Mouse (Mus musculus) heart, adult 10 weeks (tissue): ENCODE measurements around the gene Rpl37. TPM values are rescaled to one million over a fixed set of nuclear protein-coding genes. Genes with fewer than 3 reads are reported as not detected.

ENCODE experiments used
- polyA plus RNA-seq: library from polyadenylated mRNA; stranded (reverse); fragments of 350-450 nt; fragmentation: Illumina TruSeq; extraction: RNeasy Lipid Tissue Mini Kit (QIAGEN cat#74804); gene quantifications from one replicate; pipeline ENCODE4 v1.2.3, GENCODE M21; 2014; ENCODE audit warnings: low read depth, low replicate concordance

Gene Rpl37
- polyA plus RNA-seq, result 461 TPM

GRCm38 (mm10) chr15:5116270-5117030 is at the start of gene Rpl37:
Rpl37 (plus strand) TSS chr15:5116645.

GRCm38 (mm10) chr15:5107686-5108654 is 8.5 kb upstream of the Rpl37 start, which contains the start of gene Card6:
Card6 (minus strand) TSS chr15:5108539.

GRCm38 (mm10) chr15:5143361-5144020 is 27.0 kb downstream of the Rpl37 start, which contains the start of gene Prkaa1:
Prkaa1 (plus strand) TSS chr15:5143861.

Other genes with a start within 250 kb of the Rpl37 start
- gene Mroh2b, start 217.9 kb upstream of the Rpl37 start, polyA plus RNA-seq, result not detected
- gene C7, start 52.9 kb upstream of the Rpl37 start, polyA plus RNA-seq, result 1.6 TPM
- gene Card6, start 8.1 kb upstream of the Rpl37 start, polyA plus RNA-seq, result 3.8 TPM
- gene Prkaa1, start 27.2 kb downstream of the Rpl37 start, polyA plus RNA-seq, result 11.3 TPM
- gene Ttc33, start 68.9 kb downstream of the Rpl37 start, polyA plus RNA-seq, result 38.8 TPM
- gene Ptger4, start 127.5 kb downstream of the Rpl37 start, polyA plus RNA-seq, result 2.1 TPM